Mouse (Mus musculus): Measurements from ENCODE around the gene Rbm17.
"Not testable (repeated sequence)": the region's sequence is repeated elsewhere in the genome, so short reads cannot be mapped to it uniquely, and the experiment has no call there.

- not testable (repeated sequence) for TF ChIP-seq GATA1 (IDR thresholded peaks at IDR 0.05; ENCODE audit: borderline replicate concordance, low read length); FLI1 (IDR thresholded peaks at IDR 0.05; ENCODE audit: low read length)
These were observed 62.4 kb downstream of the Rbm17 start for GRCm38 (mm10) chr2:11541528-11541927.

Measured in megakaryocyte, embryonic 14.5 days (primary cell).